In genomic region chr4:86739308-86739993, GRCm38 (mm10) we compare ENCODE assay signal across 16 mouse cellular contexts. TPM values are rescaled to one million over a fixed set of nuclear protein-coding genes. Genes with fewer than 3 reads are reported as not detected.
DNase-seq lines count a peak whose midpoint lies in the region; ATAC-seq lines count a peak whose summit lies in the region.
"Had no signal": no experiment of that assay in that cellular context is flagged by ENCODE, and none has a peak within 500 bp of the region (broad histone marks: within the 10 kb centered on the region; RNA-seq: fewer than 3 reads in every experiment).

No protein-coding gene starts in this region.

- DNase-seq in kidney, postnatal 25 days = no peak
- peak; percentile 60 for DNase-seq in c-Kit-positive CD71-positive TER-119-positive erythroid progenitor cells, embryonic 14.5 days (ENCODE audit: low spot score)
- DNase-seq in liver, embryonic 11.5 days (ENCODE audit: low spot score) = no peak
- no peak for DNase-seq in ovary, adult 18-20 months (ENCODE audit: low spot score)
- no peak for DNase-seq in right cerebral cortex, adult 2 months (ENCODE audit: low spot score in 2 of 2)
- DNase-seq: cerebellum, postnatal 36 days; gastrocnemius, postnatal 10 days; kidney, adult 8-10 months; lung, postnatal 14 days had no signal

- no peak overlapping the region for H3K9ac ChIP-seq in kidney, embryonic 15.5 days
- H3K9ac ChIP-seq in liver, embryonic 11.5 days (ENCODE audit: low read depth, low read length) = no peak overlapping the region; the same call in 1 of the 2 replicates
- H3K9ac ChIP-seq: heart, embryonic 13.5 days; hindbrain, embryonic 15.5 days; midbrain, embryonic 12.5 days had no signal

- H3K27me3 ChIP-seq in kidney, embryonic 15.5 days = no peaks in the 10 kb centered on the region
- no peaks in the 10 kb centered on the region for H3K27me3 ChIP-seq in liver, embryonic 11.5 days (replicated peaks; ENCODE audit: control insufficient read depth, insufficient read depth, low read length)
- H3K27me3 ChIP-seq: heart, embryonic 13.5 days; hindbrain, embryonic 15.5 days; midbrain, embryonic 12.5 days had no signal

- 77% methylated on average over 5 of the region's 5 CpGs for WGBS in kidney, embryonic 15.5 days
- whole genome bisulfite sequencing in liver, embryonic 11.5 days = 31% methylated on average over 5 of the region's 5 CpGs

- H3K9me3 ChIP-seq in kidney, embryonic 15.5 days (replicated peaks) = no peaks in the 10 kb centered on the region
- no peaks in the 10 kb centered on the region for H3K9me3 ChIP-seq in liver, embryonic 11.5 days (ENCODE audit: control insufficient read depth, low read length)
- H3K9me3 ChIP-seq: hindbrain, embryonic 15.5 days; midbrain, embryonic 12.5 days had no signal

- ATAC-seq in kidney, embryonic 15.5 days (replicated peaks; ENCODE audit: low FRiP score) = 0 out of 2 replicates have a peak, but pooled peaks have one; percentile 36
- peak; percentile 100 for ATAC-seq in liver, embryonic 11.5 days (replicated peaks; ENCODE audit: low FRiP score)
- ATAC-seq in megakaryocyte-erythroid progenitor cell, adult 5-6 weeks (replicated peaks; ENCODE audit: low FRiP score, low TSS enrichment, poor library complexity, severe bottlenecking) = peak; percentile 100

- no peaks in the 10 kb centered on the region for H3K36me3 ChIP-seq in kidney, embryonic 15.5 days
- H3K36me3 ChIP-seq in liver, embryonic 11.5 days (ENCODE audit: control insufficient read depth, insufficient read depth, low read length) = no peaks in the 10 kb centered on the region
- H3K36me3 ChIP-seq: heart, embryonic 13.5 days; hindbrain, embryonic 15.5 days; midbrain, embryonic 12.5 days had no signal

- H3K4me1 ChIP-seq in kidney, embryonic 15.5 days = no peaks in the 10 kb centered on the region
- H3K4me1 ChIP-seq in liver, embryonic 11.5 days (replicated peaks; ENCODE audit: control insufficient read depth, insufficient read depth, low read length) = peaks cover 8% of the 10 kb centered on the region
- H3K4me1 ChIP-seq: hindbrain, embryonic 15.5 days; midbrain, embryonic 12.5 days had no signal

- H3K4me2 ChIP-seq in kidney, embryonic 15.5 days = no peak overlapping the region
- H3K4me2 ChIP-seq in liver, embryonic 11.5 days = no peak overlapping the region
- H3K4me2 ChIP-seq: heart, embryonic 13.5 days; hindbrain, embryonic 15.5 days; midbrain, embryonic 12.5 days had no signal

- no peak overlapping the region for H3K4me3 ChIP-seq in kidney, embryonic 15.5 days (replicated peaks)
- no peak overlapping the region for H3K4me3 ChIP-seq in liver, embryonic 11.5 days (ENCODE audit: low read depth, low read length)
- H3K4me3 ChIP-seq: heart, embryonic 13.5 days; hindbrain, embryonic 15.5 days; left cerebral cortex, adult 2 months; midbrain, embryonic 12.5 days; myocyte had no signal

- H3K27ac ChIP-seq in kidney, embryonic 15.5 days = no peak overlapping the region
- no peak overlapping the region; the same call in 1 of the 2 replicates for H3K27ac ChIP-seq in liver, embryonic 11.5 days (ENCODE audit: low read depth, low read length)
- H3K27ac ChIP-seq: heart, embryonic 13.5 days; hindbrain, embryonic 15.5 days; left cerebral cortex, adult 2 months; midbrain, embryonic 12.5 days had no signal

RNA-seq across cellular contexts. Expression of gene Dennd4c, which starts 8.9 kb away (rescaled TPM):
- polyA plus RNA-seq in kidney, embryonic 15.5 days (2015; fragmentation: Nextera tagmentation; extraction: Ambion mirVana) = 6.8 and 8.5 TPM in 2 replicates
- 5.8 and 7.0 TPM in 2 replicates for polyA plus RNA-seq in liver, embryonic 11.5 days (2014; fragmentation: Nextera tagmentation; extraction: Ambion mirVana)
- 15.0 and 21.6 TPM in 2 replicates for total RNA-seq in megakaryocyte-erythroid progenitor cell, adult 5-6 weeks (2014; fragmentation: Nextera tagmentation)
- 37.0 and 38.0 TPM in 2 replicates for total RNA-seq in megakaryocyte-erythroid progenitor cell, adult 5-6 weeks (2017)

Comparison
In these comparisons a context has a peak if more than half of its experiments do, and no peak if none do; other contexts are left out.
1. ATAC-seq: peak in every context shown above with its lines; median percentile 100 in liver, embryonic 11.5 days; 100 in megakaryocyte-erythroid progenitor cell, adult 5-6 weeks; 36 in kidney, embryonic 15.5 days.